Mouse (Mus musculus): ENCODE measurements around the gene Olfr374.

DNA sequence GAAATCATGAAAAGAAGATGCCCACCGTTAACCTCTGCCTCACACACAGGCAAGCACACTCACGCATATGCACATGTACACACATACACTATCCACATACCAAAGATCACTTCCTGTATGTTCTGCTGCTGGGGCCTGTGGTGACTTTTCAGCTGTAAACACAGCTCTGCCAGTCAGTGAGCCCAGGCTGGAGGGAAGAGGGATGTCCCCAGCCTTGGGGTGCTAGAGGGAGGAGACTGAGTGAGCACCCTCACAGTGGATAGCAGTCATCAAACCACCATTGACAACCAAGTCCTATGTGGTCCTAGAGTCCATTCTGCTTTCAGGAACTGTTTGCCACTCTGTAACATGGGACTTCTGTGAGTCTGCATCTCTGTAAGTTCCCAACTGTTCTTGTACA lies 25.1 kb downstream of the Olfr374 start:
- TF ChIP-seq ZC3H11A (IDR thresholded peaks at IDR 0.05; ENCODE audit: borderline replicate concordance, low read depth, low read length) (no peak), ZNF384 (IDR thresholded peaks at IDR 0.05; ENCODE audit: low read depth, low read length) (no peak)

Data from ES-E14 (cell line).